ENCODE assay signal across 26 mouse cellular contexts in genomic region chr7:133102578-133102977, GRCm38 (mm10). TPM values are rescaled to one million over a fixed set of nuclear protein-coding genes. Genes with fewer than 3 reads are reported as not detected.
A peak's percentile ranks its signal among the peaks of the same experiment; 100 is the strongest.
DNase-seq lines count a peak whose midpoint lies in the region; ATAC-seq lines count a peak whose summit lies in the region.
"Had no signal": no experiment of that assay in that cellular context is flagged by ENCODE, and none has a peak within 500 bp of the region (broad histone marks: within the 10 kb centered on the region; RNA-seq: fewer than 3 reads in every experiment).

No protein-coding gene starts in this region.

- no peak overlapping the region for H3K4me2 ChIP-seq in kidney, embryonic 15.5 days
- H3K4me2 ChIP-seq in embryonic facial prominence, embryonic 15.5 days (replicated peaks): no peak overlapping the region
- H3K4me2 ChIP-seq: heart, embryonic 15.5 days; hindbrain, embryonic 13.5 days; liver, embryonic 12.5 days; midbrain, embryonic 12.5 days; neural tube, embryonic 13.5 days had no signal

- intact Hi-C loops in gastrocnemius, postnatal 36 days (cut with DNase I): loop anchor here (5.0 kb wide), 1 partner anchor 45 kb away; no protein-coding TSS in a partner anchor

- 62% methylated on average over 3 of the region's 3 CpGs for WGBS in kidney, embryonic 15.5 days
- WGBS in embryonic facial prominence, embryonic 15.5 days: 73% methylated on average over 3 of the region's 3 CpGs

- no peak overlapping the region for H3K9ac ChIP-seq in kidney, embryonic 15.5 days
- no peak overlapping the region for H3K9ac ChIP-seq in embryonic facial prominence, embryonic 15.5 days
- H3K9ac ChIP-seq: heart, embryonic 15.5 days; hindbrain, embryonic 13.5 days; liver, embryonic 12.5 days; midbrain, embryonic 12.5 days; neural tube, embryonic 13.5 days had no signal

- H3K9me3 ChIP-seq in kidney, embryonic 15.5 days (replicated peaks): no peaks in the 10 kb centered on the region
- no peaks in the 10 kb centered on the region for H3K9me3 ChIP-seq in embryonic facial prominence, embryonic 15.5 days (replicated peaks)
- H3K9me3 ChIP-seq: heart, embryonic 15.5 days; hindbrain, embryonic 13.5 days; liver, embryonic 12.5 days; megakaryocyte, embryonic 14.5 days; midbrain, embryonic 12.5 days; neural tube, embryonic 13.5 days had no signal

- no peak overlapping the region for H3K4me3 ChIP-seq in kidney, embryonic 15.5 days (replicated peaks)
- no peak overlapping the region for H3K4me3 ChIP-seq in embryonic facial prominence, embryonic 15.5 days (replicated peaks)
- H3K4me3 ChIP-seq: heart, embryonic 15.5 days; hindbrain, embryonic 13.5 days; left cerebral cortex, adult 2 months; liver, embryonic 12.5 days; megakaryocyte, embryonic 14.5 days; midbrain, embryonic 12.5 days; neural tube, embryonic 13.5 days had no signal

- DNase-seq in gastrocnemius, adult 18-20 months (ENCODE audit: low spot score): peak; percentile 49
- DNase-seq in gastrocnemius, postnatal 36 days: no peak
- no peak for DNase-seq in kidney, adult 8-10 months
- DNase-seq in yolk sac, embryonic 10.5 days (ENCODE audit: low spot score): no peak
- DNase-seq in spleen, postnatal 4 days (ENCODE audit: low spot score in 2 of 2): no peak
- DNase-seq: adrenal gland, adult 2 months; adrenal gland, postnatal 36 days; cerebellum, adult 2 months; heart, postnatal 4 days; kidney, postnatal 25 days; lung, adult 18-20 months; lung, postnatal 4 days; right cerebral cortex, postnatal 14 days; thymus, postnatal 14 days had no signal

- H3K27me3 ChIP-seq in kidney, embryonic 15.5 days: no peaks in the 10 kb centered on the region
- no peaks in the 10 kb centered on the region for H3K27me3 ChIP-seq in embryonic facial prominence, embryonic 15.5 days
- H3K27me3 ChIP-seq: heart, embryonic 15.5 days; hindbrain, embryonic 13.5 days; liver, embryonic 12.5 days; megakaryocyte, embryonic 14.5 days; midbrain, embryonic 12.5 days; neural tube, embryonic 13.5 days had no signal

- H3K27ac ChIP-seq in kidney, embryonic 15.5 days: no peak overlapping the region
- H3K27ac ChIP-seq in embryonic facial prominence, embryonic 15.5 days (replicated peaks): no peak overlapping the region
- H3K27ac ChIP-seq: hindbrain, embryonic 13.5 days; left cerebral cortex, adult 2 months; liver, embryonic 12.5 days; midbrain, embryonic 12.5 days; neural tube, embryonic 13.5 days had no signal

- peaks cover 17% of the 10 kb centered on the region for H3K36me3 ChIP-seq in kidney, embryonic 15.5 days
- H3K36me3 ChIP-seq in embryonic facial prominence, embryonic 15.5 days: no peaks in the 10 kb centered on the region
- H3K36me3 ChIP-seq: heart, embryonic 15.5 days; hindbrain, embryonic 13.5 days; liver, embryonic 12.5 days; midbrain, embryonic 12.5 days; neural tube, embryonic 13.5 days had no signal

- 0 out of 2 replicates have a peak, but pooled peaks have one; percentile 16 for ATAC-seq in kidney, embryonic 15.5 days (replicated peaks; ENCODE audit: low FRiP score)
- ATAC-seq in embryonic facial prominence, embryonic 15.5 days (ENCODE audit: insufficient number of reproducible peaks, low FRiP score, low TSS enrichment, low read depth): peak; percentile 56; the same call in 1 of the 2 replicates
- ATAC-seq: forebrain, embryonic 14.5 days; intestine, postnatal 0 days; liver, embryonic 12.5 days; lung, postnatal 0 days had no signal

- H3K4me1 ChIP-seq in kidney, embryonic 15.5 days: peaks cover 68% of the 10 kb centered on the region
- H3K4me1 ChIP-seq in embryonic facial prominence, embryonic 15.5 days: peaks cover 23% of the 10 kb centered on the region

RNA-seq across cellular contexts. Expression of gene Fgfr2, which starts 20.6 kb away (rescaled TPM):
- total RNA-seq in gastrocnemius, adult 18-20 months (2021): under 1 TPM; 0.43 to 0.88 TPM
- under 1 TPM; 0.28 to 0.49 TPM for total RNA-seq in gastrocnemius, postnatal 36 days (2021)
- polyA plus RNA-seq in kidney, embryonic 15.5 days (2015; fragmentation: Nextera tagmentation; extraction: Ambion mirVana): 99.9 and 104 TPM in 2 replicates
- 131 and 137 TPM in 2 replicates for polyA plus RNA-seq in embryonic facial prominence, embryonic 15.5 days (2015; fragmentation: Nextera tagmentation; extraction: Ambion mirVana)

RNA-seq across cellular contexts. Expression of gene Ctbp2, which starts 21.6 kb away (rescaled TPM):
- 10 to 100 TPM; 17.7 to 21.8 TPM for total RNA-seq in gastrocnemius, adult 18-20 months (2021)
- total RNA-seq in gastrocnemius, postnatal 36 days (2021): 10 to 100 TPM; 15.1 to 15.9 TPM
- 114 and 117 TPM in 2 replicates for polyA plus RNA-seq in kidney, embryonic 15.5 days (2015; fragmentation: Nextera tagmentation; extraction: Ambion mirVana)
- polyA plus RNA-seq in embryonic facial prominence, embryonic 15.5 days (2015; fragmentation: Nextera tagmentation; extraction: Ambion mirVana): 64.7 and 71.3 TPM in 2 replicates
